Mouse (Mus musculus): ENCODE results near the gene Zfp956.

GRCm38 (mm10) chr6:47909007-47909406 lies 44.2 kb upstream of the Zfp956 start:
- TF ChIP-seq CTCF (IDR thresholded peaks at IDR 0.05; ENCODE audit: low read depth) (no peak), EP300 (IDR thresholded peaks at IDR 0.05; ENCODE audit: low read depth) (no peak)

Measured in liver, postnatal 0 days (tissue).